Mouse (Mus musculus) ES-E14 (cell line): ENCODE measurements around the gene Diaph2. TPM values are rescaled to one million over a fixed set of nuclear protein-coding genes. Genes with fewer than 3 reads are reported as not detected.
A peak's percentile ranks its signal among the peaks of the same experiment; 100 is the strongest.

ENCODE experiments used
- DNase-seq: peaks from one replicate; pipeline ENCODE4 v3.0.0-alpha.2; 2013; ENCODE audit warnings: low read depth, low spot score
- H3K27ac ChIP-seq: 2 replicates; pipeline ENCODE4 v1.5.1; 2012; ENCODE audit warnings: low read depth, mild to moderate bottlenecking, low read length, moderate library complexity, mixed read lengths; ENCODE audit not compliant: poor library complexity, insufficient read depth, severe bottlenecking
- H3K36me3 ChIP-seq: 2 replicates; pipeline ENCODE4 v1.6.1; 2012; ENCODE audit warnings: mild to moderate bottlenecking, low read length, moderate library complexity, mixed read lengths; ENCODE audit not compliant: control insufficient read depth, poor library complexity, insufficient read depth, severe bottlenecking
- H3K4me1 ChIP-seq, 2 experiments: fragments of 150-350 bp in 1 of 2; sonication (generic) in 1 of 2; 2 replicates each; pipeline ENCODE4 v1.6.1; 2012; ENCODE audit warnings: low read length in 2 of 2, mild to moderate bottlenecking in 1 of 2, mixed read lengths in 1 of 2; ENCODE audit not compliant: control insufficient read depth in 2 of 2, insufficient read depth in 2 of 2, poor library complexity in 1 of 2
- H3K4me3 ChIP-seq, 2 experiments: fragments of 150-350 bp in 1 of 2; sonication (generic) in 1 of 2; 2 replicates each; pipeline ENCODE4 v1.5.1; 2012; ENCODE audit warnings: low read length in 2 of 2, low read depth in 1 of 2, mild to moderate bottlenecking in 1 of 2, mixed read lengths in 1 of 2; ENCODE audit not compliant: insufficient read depth in 1 of 2, poor library complexity in 1 of 2, severe bottlenecking in 1 of 2
- H3K9ac ChIP-seq: 2 replicates; pipeline ENCODE4 v1.6.1; 2012; ENCODE audit warnings: low read depth, mild to moderate bottlenecking, low read length, mixed read lengths; ENCODE audit not compliant: poor library complexity, insufficient read depth, severe bottlenecking
- H3K9me3 ChIP-seq: fragments of 150-350 bp; sonication (generic); 2 replicates; pipeline ENCODE4 v1.6.1; 2012; ENCODE audit warnings: low read depth, mild to moderate bottlenecking, low read length; ENCODE audit not compliant: control insufficient read depth, insufficient read depth
- CHD2 ChIP-seq: IDR thresholded peaks from 2 replicates; pipeline ENCODE4 v1.6.1; 2014; ENCODE audit warnings: mild to moderate bottlenecking, low read depth, low read length, inconsistent platforms
- HCFC1 ChIP-seq: IDR thresholded peaks from 2 replicates; pipeline ENCODE4 v1.6.1; 2012; ENCODE audit warnings: low read length, inconsistent platforms, borderline replicate concordance; ENCODE audit not compliant: insufficient read depth
- MAFK ChIP-seq: IDR thresholded peaks from 2 replicates; pipeline ENCODE4 v1.6.1; 2014; ENCODE audit warnings: mild to moderate bottlenecking, low read depth, low read length, inconsistent platforms; ENCODE audit not compliant: insufficient read depth
- ZC3H11A ChIP-seq: IDR thresholded peaks from 2 replicates; pipeline ENCODE4 v1.6.1; 2012; ENCODE audit warnings: low read depth, mild to moderate bottlenecking, inconsistent platforms, low read length, borderline replicate concordance
- ZNF384 ChIP-seq: IDR thresholded peaks from 2 replicates; pipeline ENCODE4 v1.6.1; 2012; ENCODE audit warnings: low read depth, low read length, inconsistent platforms
- in situ Hi-C, 2 experiments: fragments of 600-800 bp; cut with MboI; formaldehyde crosslinking; loops; one replicate each; pipeline ENCODE4 v1.15.1; 2025; ENCODE audit warnings: low sequenced_read_pairs in 2 of 2, inconsistent platforms in 1 of 2; ENCODE audit not compliant: unreplicated experiment in 2 of 2
- total RNA-seq: library from RNA; depleted of rRNA; stranded (reverse); fragments of 300-350 nt; gene quantifications from 2 replicates; pipeline ENCODE4 v1.2.3, GENCODE M21; 2012

Diaph2 gene
- total RNA-seq, 1 experiment, result 5.8 TPM

DNA sequence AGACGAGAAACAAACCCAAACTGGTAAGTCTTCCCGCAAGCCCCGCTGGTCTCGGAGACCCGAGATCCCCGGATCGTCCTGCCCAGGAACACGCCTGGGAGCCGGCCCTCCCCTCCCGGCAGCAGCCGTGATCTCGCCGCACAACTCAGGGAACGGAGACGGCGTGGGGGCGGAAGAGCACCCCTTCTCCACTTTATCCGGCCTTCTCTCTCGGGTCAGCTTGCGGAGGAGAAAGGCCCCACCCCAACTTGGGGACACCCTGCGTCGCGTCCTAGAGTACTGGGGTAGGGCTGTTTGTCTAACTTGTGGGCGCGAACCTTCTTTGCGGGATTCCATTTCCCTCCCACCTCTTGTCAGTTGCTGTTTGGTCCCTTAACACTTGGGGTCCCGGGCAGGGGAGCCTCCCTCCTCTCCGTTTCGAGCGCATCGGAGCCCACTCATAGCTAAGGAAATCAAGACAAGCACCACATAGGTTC lies 590 bp downstream of the Diaph2 start:
- no peak for DNase-seq
- Histone ChIP-seq H3K9me3 (no peaks in the 10 kb centered on the region), H3K4me3 (peak overlapping the region; percentile 91 to 95), H3K36me3 (no peaks in the 10 kb centered on the region), H3K27ac (peak overlapping the region; percentile 73; the same call in 1 of the 2 replicates), H3K9ac (peak overlapping the region; percentile 93), H3K4me1 (no peaks in the 10 kb centered on the region)
- TF ChIP-seq ZNF384, result no peak
- TF ChIP-seq ZC3H11A, result no peak
- no peak for TF ChIP-seq HCFC1
- no peak for TF ChIP-seq CHD2
- no peak for TF ChIP-seq MAFK
- in situ Hi-C loops, result no loop called here

DNA sequence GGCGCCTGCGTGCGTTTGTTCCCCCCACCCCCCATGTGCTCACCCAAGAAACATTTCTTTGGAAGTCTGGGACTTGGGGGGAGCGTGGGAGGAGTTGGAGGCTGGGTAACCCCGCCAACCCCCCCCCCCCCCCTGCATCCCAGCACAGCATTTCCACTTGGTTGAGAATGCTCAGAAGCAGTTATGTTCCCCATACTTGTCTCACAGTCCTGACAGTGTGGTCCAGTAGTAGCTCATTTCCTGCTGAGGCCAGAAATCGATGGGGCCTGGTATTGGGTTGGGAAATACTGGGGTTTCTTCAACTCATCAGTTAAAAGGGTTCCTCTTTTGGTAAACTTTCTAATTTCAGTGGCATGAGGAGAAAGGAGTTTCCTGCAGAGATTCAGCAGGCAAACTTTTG lies 1.1 kb downstream of the Diaph2 start:
- in situ Hi-C loops, result no loop called here
- no peaks in the 10 kb centered on the region for H3K9me3 ChIP-seq
- no peaks in the 10 kb centered on the region for H3K4me1 ChIP-seq
- TF ChIP-seq CHD2 (no peak), ZC3H11A (no peak), HCFC1 (no peak), ZNF384 (no peak), MAFK (no peak)
- H3K4me3 ChIP-seq, result peak overlapping the region; percentile 91 to 95
- H3K27ac ChIP-seq, result no peak overlapping the region; the same call in 1 of the 2 replicates
- no peak for DNase-seq
- no peaks in the 10 kb centered on the region for H3K36me3 ChIP-seq
- H3K9ac ChIP-seq, result peak overlapping the region; percentile 93

DNA sequence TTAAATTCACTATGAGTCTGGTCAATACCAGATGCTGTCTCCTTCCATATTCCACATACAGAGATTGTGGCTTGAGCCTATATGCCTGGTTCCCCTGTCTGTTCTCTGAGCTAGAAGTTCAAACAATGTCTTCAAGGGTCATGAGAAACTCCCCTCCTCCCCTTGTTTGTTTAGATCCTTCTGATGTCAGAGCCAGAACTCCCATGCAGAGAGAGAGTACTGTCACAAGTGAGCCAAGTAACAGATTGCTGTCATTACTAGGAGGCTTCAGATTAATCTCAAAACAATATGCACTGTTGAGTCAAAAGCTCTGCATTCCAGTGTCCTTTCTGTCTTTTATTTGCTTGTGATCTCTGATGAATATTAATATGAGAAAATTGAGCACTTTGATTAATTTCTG lies 7.1 kb downstream of the Diaph2 start:
- Histone ChIP-seq H3K4me3 (no peak overlapping the region), H3K9ac (no peak overlapping the region), H3K9me3 (no peaks in the 10 kb centered on the region), H3K4me1 (no peaks in the 10 kb centered on the region), H3K36me3 (no peaks in the 10 kb centered on the region), H3K27ac (no peak overlapping the region)
- no peak for TF ChIP-seq CHD2
- no peak for TF ChIP-seq MAFK
- no peak for TF ChIP-seq HCFC1
- TF ChIP-seq ZNF384, result no peak
- in situ Hi-C loops, result no loop called here
- no peak for DNase-seq

DNA sequence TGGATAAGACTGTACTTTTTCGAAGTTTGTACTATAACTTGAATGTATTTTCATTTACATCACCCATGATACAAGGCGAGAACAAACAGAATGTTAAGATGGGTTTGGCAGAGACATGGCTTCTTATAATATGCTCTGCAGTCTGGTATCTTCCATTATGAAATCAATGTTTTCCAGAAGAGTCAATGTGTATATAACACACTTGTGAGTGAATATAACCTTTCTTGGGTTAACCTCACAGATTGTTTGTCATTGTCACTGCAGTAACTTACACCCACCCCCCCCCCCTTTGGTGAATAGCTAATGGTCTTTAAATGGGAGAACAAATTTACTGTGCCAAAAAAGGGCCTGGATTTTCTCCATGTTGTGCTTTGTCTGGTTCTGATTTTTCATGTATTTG lies 13.1 kb downstream of the Diaph2 start:
- Histone ChIP-seq H3K9me3 (no peaks in the 10 kb centered on the region), H3K36me3 (no peaks in the 10 kb centered on the region), H3K4me3 (no peak overlapping the region), H3K9ac (no peak overlapping the region), H3K4me1 (no peaks in the 10 kb centered on the region), H3K27ac (no peak overlapping the region)
- no peak for DNase-seq
- in situ Hi-C loops, result no loop called here
- TF ChIP-seq HCFC1 (no peak), ZC3H11A (no peak), MAFK (no peak), ZNF384 (no peak), CHD2 (no peak)

DNA sequence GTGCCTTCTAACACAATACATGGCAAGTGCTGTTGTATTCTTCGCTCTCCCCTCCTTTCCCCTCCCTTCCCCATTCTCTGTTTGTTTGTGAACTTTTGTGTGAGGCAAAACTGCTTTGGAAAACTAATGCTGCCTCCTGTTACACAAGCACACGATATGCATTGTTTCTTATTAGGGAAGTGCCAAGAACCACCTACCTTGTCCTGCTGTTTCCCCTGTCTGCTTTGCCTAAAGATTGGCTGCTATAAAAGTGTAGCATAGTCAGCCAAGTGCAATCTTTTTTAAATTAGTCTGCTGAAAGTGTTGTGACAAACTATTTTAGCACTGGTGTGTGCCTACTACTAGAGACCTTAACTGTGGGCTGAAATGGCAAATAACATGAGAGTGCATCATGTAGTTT lies 15.8 kb downstream of the Diaph2 start:
- Histone ChIP-seq H3K27ac (no peak overlapping the region), H3K4me3 (no peak overlapping the region), H3K36me3 (no peaks in the 10 kb centered on the region), H3K9ac (no peak overlapping the region), H3K9me3 (no peaks in the 10 kb centered on the region), H3K4me1 (no peaks in the 10 kb centered on the region)
- in situ Hi-C loops, result no loop called here
- no peak for DNase-seq
- TF ChIP-seq HCFC1, result no peak
